Mouse (Mus musculus): ENCODE measurements around the gene Spsb3.

- no peak for TF ChIP-seq CTCF (IDR thresholded peaks at IDR 0.05; ENCODE audit: control insufficient read depth, insufficient read depth, insufficient replicate concordance, low read depth, low read length)
- TF ChIP-seq POLR2A (IDR thresholded peaks at IDR 0.05; ENCODE audit: control insufficient read depth, low read depth, low read length): peak; percentile 88
These were observed 50.1 kb downstream of the Spsb3 start, which contains the start of gene Mapk8ip3 for GRCm38 (mm10) chr17:24936259-24937237.

All from testis, adult 2 months (tissue).